Mouse (Mus musculus): ENCODE data around the gene Chd3. TPM values are rescaled to one million over a fixed set of nuclear protein-coding genes. Genes with fewer than 3 reads are reported as not detected.

Chd3 gene
- polyA plus RNA-seq, 1 experiment: 146 TPM

DNA sequence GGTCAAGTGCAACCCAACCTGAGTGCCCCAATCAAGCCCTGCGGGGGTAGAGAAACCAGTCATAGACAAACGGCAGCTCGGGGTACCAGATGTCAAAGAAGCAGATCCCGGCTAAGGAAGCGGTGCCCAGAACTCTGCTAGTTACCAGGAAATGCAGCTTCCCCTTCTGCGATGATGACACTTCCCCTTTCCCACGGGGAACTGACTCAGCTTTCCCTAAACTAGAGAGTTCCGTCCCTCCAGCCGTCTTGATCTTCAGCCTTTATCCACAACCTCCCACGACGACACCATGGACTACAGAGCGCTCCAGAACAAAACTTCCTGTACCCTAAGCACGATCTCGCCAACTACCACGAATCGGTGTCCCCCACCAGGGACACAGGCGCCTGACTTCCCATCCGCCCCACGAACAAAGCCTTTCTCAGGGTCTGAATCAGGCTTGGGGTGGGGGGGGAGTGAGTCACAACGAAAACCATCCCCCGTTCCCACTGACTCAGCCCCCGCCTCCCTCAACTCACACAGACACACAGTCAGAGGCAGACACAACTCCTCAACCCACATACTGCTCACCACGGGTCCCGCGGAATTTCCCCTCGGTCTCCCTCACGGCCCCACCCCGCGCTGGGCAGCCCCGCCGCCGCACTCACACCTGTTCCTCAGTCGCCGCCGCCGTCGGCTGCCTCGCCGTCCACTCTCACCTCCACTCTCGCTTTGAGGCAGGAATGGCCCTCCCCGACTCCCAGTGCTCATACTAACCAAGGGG is 41.3 kb upstream of the Chd3 start:
- DNase-seq (ENCODE audit: low read depth in 1 of 2, low spot score in 2 of 2): peak; percentile 66 to 72
- no peak; the same call in 1 of the 2 replicates for TF ChIP-seq POLR2A (IDR thresholded peaks at IDR 0.05; ENCODE audit: low read depth, low read length)
- TF ChIP-seq CTCF (IDR thresholded peaks at IDR 0.05; ENCODE audit: extremely low read depth, insufficient read depth, insufficient read length, insufficient replicate concordance): no peak
- Histone ChIP-seq H3K36me3 (ENCODE audit: control insufficient read depth, insufficient read depth, low read length) (peaks cover 18% of the 10 kb centered on the region), H3K4me1 (ENCODE audit: control insufficient read depth, insufficient read depth, insufficient read length) (peaks cover 5% of the 10 kb centered on the region; the same call in 1 of the 2 replicates), H3K4me3 (ENCODE audit: extremely low read depth, insufficient read depth, insufficient read length) (peak overlapping the region; percentile 91), H3K27me3 (ENCODE audit: control insufficient read depth, insufficient read depth, low read length) (no peaks in the 10 kb centered on the region), H3K27ac (ENCODE audit: insufficient read depth, low read length) (peak overlapping the region; percentile 100)
- WGBS: under 1% methylated on average over 41 of the region's 41 CpGs

DNA sequence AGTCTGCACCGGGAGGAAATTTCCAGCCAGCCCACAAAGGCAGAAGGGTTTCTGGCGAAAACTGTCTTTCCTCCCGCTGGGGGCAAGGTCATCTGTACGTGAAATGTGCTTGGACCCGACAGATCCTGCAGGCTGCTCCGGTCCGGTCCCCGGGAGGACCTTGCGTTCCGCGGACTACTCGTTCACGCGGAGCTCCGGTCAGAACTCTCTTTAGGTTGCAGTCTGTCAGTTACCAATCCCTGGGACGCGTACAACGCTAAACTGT is 40.8 kb upstream of the Chd3 start:
- Histone ChIP-seq H3K4me1 (ENCODE audit: control insufficient read depth, insufficient read depth, insufficient read length) (peaks cover 5% of the 10 kb centered on the region; the same call in 1 of the 2 replicates), H3K36me3 (ENCODE audit: control insufficient read depth, insufficient read depth, low read length) (peaks cover 24% of the 10 kb centered on the region), H3K27ac (ENCODE audit: insufficient read depth, low read length) (peak overlapping the region; percentile 100), H3K4me3 (ENCODE audit: extremely low read depth, insufficient read depth, insufficient read length) (peak overlapping the region; percentile 91), H3K27me3 (ENCODE audit: control insufficient read depth, insufficient read depth, low read length) (no peaks in the 10 kb centered on the region)
- whole genome bisulfite sequencing: under 1% methylated on average over 18 of the region's 18 CpGs
- no peak for DNase-seq (ENCODE audit: low read depth in 1 of 2, low spot score in 2 of 2)
- TF ChIP-seq POLR2A (IDR thresholded peaks at IDR 0.05; ENCODE audit: low read depth, low read length) (no peak), CTCF (IDR thresholded peaks at IDR 0.05; ENCODE audit: extremely low read depth, insufficient read depth, insufficient read length, insufficient replicate concordance) (no peak)

DNA sequence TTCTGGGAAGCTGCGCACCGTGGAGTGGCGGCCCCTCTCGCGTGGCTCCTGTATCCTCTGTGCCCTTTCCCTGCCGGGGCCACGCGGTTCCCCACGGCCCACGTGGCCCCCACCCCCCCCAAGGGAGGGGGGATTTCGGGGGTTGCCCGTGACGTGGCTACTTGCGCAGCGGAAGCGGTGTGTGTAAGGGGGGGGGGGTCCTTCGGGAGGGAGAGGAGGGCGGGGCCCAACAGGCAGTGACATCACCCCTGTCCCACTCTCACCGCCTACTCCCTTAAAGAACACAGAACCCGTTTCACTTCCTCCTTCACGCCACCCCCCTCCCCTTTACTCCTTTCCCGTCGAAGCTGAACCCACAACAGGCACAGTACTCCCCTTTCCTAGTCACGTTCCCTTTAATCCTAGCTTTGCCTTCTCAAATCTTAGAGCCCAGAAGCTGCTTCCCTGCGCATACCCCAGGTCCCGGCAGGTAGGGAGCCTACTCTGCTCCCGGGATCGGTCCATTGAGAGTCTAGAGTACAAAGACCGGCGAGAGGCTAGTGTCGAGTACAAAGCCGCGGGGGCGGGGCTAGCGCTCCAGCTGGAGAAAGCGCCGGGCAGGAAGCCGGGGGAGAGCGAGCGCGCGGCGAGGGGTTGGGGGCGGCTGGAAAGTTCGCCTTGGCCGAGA is 40.3 kb upstream of the Chd3 start:
- peak overlapping the region; percentile 100 for H3K27ac ChIP-seq (ENCODE audit: insufficient read depth, low read length)
- H3K4me3 ChIP-seq (ENCODE audit: extremely low read depth, insufficient read depth, insufficient read length): peak overlapping the region; percentile 91
- H3K27me3 ChIP-seq (ENCODE audit: control insufficient read depth, insufficient read depth, low read length): no peaks in the 10 kb centered on the region
- WGBS: under 1% methylated on average over 46 of the region's 46 CpGs
- peaks cover 5% of the 10 kb centered on the region; the same call in 1 of the 2 replicates for H3K4me1 ChIP-seq (ENCODE audit: control insufficient read depth, insufficient read depth, insufficient read length)
- peaks cover 27% of the 10 kb centered on the region for H3K36me3 ChIP-seq (ENCODE audit: control insufficient read depth, insufficient read depth, low read length)
- peak; percentile 83 to 92 for DNase-seq (ENCODE audit: low read depth in 1 of 2, low spot score in 2 of 2)
- TF ChIP-seq CTCF (IDR thresholded peaks at IDR 0.05; ENCODE audit: extremely low read depth, insufficient read depth, insufficient read length, insufficient replicate concordance): no peak
- peak; percentile 46; the same call in 1 of the 2 replicates for TF ChIP-seq POLR2A (IDR thresholded peaks at IDR 0.05; ENCODE audit: low read depth, low read length)

DNA sequence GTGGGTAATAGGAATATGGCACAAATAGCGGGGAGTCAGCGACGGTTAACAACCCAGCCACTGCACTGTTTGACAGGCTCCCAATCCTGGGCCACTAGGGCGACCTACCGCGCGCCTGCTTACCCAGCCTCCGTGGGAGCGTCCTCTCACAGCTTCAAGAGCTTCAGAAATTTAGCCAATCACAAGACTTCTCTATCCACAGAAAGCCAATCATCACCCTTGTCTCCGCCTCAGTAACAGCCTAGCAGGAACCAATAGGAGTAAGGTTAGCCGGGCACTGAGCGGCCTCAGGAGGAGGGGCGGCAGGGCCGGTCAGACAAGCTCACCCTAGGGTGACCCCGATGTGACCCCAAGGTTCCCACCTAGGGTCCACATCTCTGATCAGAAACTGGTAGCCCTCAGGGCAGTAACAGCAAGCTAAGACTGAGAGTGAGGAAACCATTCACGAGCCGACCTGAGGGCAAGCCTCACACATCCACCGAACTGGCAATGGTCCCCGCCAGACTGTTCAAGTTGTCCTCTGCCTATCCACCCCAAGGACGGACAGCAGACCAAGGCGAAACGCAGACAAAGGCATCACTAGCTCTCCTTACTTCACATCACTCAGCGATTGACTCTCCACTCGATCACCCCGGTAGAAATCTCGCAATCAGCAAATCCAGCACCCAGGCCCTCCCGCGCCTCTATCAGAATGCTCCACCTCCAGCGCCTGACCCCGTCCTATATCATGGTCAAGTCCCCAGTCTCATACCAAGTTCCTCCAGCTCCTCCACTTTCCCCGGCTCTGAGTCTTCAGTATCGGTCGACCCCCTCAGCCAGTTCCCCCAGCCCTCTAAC is 39.6 kb upstream of the Chd3 start:
- peak overlapping the region; percentile 84 for H3K27ac ChIP-seq (ENCODE audit: insufficient read depth, low read length)
- peak; percentile 71 to 89 for DNase-seq (ENCODE audit: low read depth in 1 of 2, low spot score in 2 of 2)
- H3K4me1 ChIP-seq (ENCODE audit: control insufficient read depth, insufficient read depth, insufficient read length): peaks cover 5% of the 10 kb centered on the region; the same call in 1 of the 2 replicates
- under 1% methylated on average over 33 of the region's 33 CpGs for WGBS
- H3K36me3 ChIP-seq (ENCODE audit: control insufficient read depth, insufficient read depth, low read length): peaks cover 33% of the 10 kb centered on the region
- no peaks in the 10 kb centered on the region for H3K27me3 ChIP-seq (ENCODE audit: control insufficient read depth, insufficient read depth, low read length)
- TF ChIP-seq POLR2A (IDR thresholded peaks at IDR 0.05; ENCODE audit: low read depth, low read length) (no peak; the same call in none of the 2 replicates), CTCF (IDR thresholded peaks at IDR 0.05; ENCODE audit: extremely low read depth, insufficient read depth, insufficient read length, insufficient replicate concordance) (no peak)
- peak overlapping the region; percentile 67 for H3K4me3 ChIP-seq (ENCODE audit: extremely low read depth, insufficient read depth, insufficient read length)

DNA sequence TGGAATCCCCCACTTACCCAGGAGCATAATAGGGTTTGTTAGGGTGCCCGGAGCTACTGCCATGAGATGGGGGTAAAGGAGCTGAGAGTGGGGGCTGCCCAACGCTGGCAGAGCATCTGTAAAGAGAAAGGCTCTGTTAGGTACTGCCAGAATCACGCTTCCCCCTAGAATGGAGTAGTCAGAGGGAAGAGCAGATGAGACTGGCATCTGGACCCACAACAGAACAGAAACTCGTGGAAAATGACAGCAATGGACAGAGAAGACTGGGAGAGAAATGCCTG is 38.5 kb upstream of the Chd3 start:
- Histone ChIP-seq H3K4me1 (ENCODE audit: control insufficient read depth, insufficient read depth, insufficient read length) (peaks cover 5% of the 10 kb centered on the region; the same call in 1 of the 2 replicates), H3K27ac (ENCODE audit: insufficient read depth, low read length) (no peak overlapping the region), H3K27me3 (ENCODE audit: control insufficient read depth, insufficient read depth, low read length) (no peaks in the 10 kb centered on the region), H3K4me3 (ENCODE audit: extremely low read depth, insufficient read depth, insufficient read length) (no peak overlapping the region), H3K36me3 (ENCODE audit: control insufficient read depth, insufficient read depth, low read length) (peaks cover 33% of the 10 kb centered on the region)
- DNase-seq (ENCODE audit: low read depth in 1 of 2, low spot score in 2 of 2): no peak
- WGBS: 91% methylated on average over 4 of the region's 4 CpGs
- TF ChIP-seq POLR2A (IDR thresholded peaks at IDR 0.05; ENCODE audit: low read depth, low read length) (no peak), CTCF (IDR thresholded peaks at IDR 0.05; ENCODE audit: extremely low read depth, insufficient read depth, insufficient read length, insufficient replicate concordance) (no peak)

DNA sequence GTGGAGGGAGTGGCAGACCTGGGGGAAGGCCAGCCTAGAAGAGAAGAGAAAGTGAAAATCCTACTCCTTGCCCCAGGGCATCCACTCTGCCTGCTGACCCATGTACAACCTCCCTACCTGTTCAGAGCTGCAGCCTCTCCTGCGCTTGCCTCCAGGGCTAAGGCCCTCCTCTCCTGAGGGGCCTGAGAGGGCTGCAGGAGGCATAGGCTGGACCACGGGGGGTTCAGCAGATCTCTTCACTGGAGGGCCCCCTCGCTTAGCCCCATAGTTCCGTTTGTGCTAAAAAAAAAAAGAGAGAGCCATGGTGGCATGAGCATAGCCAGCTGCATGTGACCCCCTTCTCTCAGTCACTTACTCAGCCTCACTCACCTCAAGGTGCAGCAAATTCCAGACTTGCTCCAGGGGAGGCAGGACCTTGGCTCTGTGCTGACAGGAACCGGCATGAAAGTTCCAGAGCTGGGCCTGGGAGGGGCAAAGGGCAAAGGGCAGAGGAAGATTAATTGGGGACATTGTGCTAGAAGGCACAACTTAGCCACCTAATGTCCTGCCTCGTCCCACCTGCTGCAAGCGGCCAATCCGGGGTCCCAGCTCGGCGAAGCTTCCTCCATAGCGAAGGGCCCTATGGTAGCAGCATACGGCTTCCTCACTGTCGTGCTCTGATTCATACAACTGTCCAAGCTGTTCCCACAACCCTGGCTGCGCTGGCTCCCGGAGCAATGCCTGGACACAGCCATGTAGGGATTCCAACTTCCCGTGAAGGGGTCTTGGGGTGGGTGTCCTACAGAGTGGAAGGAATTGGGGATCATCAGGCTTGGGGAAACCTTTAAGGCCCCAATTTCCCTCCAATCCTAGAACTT is 37.9 kb upstream of the Chd3 start:
- Histone ChIP-seq H3K27ac (ENCODE audit: insufficient read depth, low read length) (no peak overlapping the region), H3K27me3 (ENCODE audit: control insufficient read depth, insufficient read depth, low read length) (no peaks in the 10 kb centered on the region), H3K36me3 (ENCODE audit: control insufficient read depth, insufficient read depth, low read length) (peaks cover 33% of the 10 kb centered on the region), H3K4me1 (ENCODE audit: control insufficient read depth, insufficient read depth, insufficient read length) (peaks cover 5% of the 10 kb centered on the region; the same call in 1 of the 2 replicates), H3K4me3 (ENCODE audit: extremely low read depth, insufficient read depth, insufficient read length) (no peak overlapping the region)
- TF ChIP-seq CTCF (IDR thresholded peaks at IDR 0.05; ENCODE audit: extremely low read depth, insufficient read depth, insufficient read length, insufficient replicate concordance): no peak
- TF ChIP-seq POLR2A (IDR thresholded peaks at IDR 0.05; ENCODE audit: low read depth, low read length): no peak
- WGBS: 93% methylated on average over 16 of the region's 16 CpGs
- no peak for DNase-seq (ENCODE audit: low read depth in 1 of 2, low spot score in 2 of 2)
